Mouse (Mus musculus) retina, postnatal 1 day (tissue): ENCODE measurements around the gene Stk25.
A peak's percentile ranks its signal among the peaks of the same experiment; 100 is the strongest.

Source experiments
- DNase-seq: peaks from one replicate; pipeline ENCODE4 v3.0.0-alpha.2; 2012

The Stk25 gene

DNA sequence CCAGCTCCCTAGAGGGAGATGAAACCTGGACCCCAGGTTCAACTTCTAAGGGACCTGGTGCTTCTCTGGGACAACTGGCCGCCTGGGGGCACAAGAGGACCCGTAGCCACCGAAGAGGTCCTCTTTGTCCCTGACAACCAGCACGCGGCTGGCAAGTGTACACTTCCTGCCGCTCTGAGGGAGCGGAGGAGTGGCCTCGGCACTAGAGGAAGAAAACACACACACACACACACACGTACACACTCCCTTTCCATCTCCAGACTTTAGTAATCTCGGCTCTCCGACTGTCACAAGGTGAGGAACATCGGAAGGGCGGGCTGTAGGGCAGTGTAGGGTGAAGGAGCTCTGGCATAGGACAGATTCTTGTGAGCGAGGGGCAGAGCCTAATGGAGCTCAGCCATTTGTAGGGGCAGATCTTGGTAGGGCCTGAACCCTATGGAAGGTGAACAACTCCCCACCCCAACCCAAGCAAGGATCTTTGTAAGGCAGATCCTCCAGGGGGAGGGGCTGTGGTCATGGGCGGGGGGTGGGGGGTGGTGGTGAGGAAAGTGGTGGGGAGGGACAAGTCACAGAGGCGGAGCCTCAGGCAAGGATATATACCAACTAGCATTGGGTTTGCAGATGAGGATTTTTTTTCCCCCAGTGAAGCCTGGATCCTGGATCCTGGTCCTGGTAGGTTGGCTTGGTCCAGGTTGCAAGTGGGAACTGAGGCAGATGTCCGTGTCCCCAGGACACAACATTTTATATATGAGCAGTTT lies 10.5 kb upstream of the Stk25 start:
- DNase-seq, result peak; percentile 91

DNA sequence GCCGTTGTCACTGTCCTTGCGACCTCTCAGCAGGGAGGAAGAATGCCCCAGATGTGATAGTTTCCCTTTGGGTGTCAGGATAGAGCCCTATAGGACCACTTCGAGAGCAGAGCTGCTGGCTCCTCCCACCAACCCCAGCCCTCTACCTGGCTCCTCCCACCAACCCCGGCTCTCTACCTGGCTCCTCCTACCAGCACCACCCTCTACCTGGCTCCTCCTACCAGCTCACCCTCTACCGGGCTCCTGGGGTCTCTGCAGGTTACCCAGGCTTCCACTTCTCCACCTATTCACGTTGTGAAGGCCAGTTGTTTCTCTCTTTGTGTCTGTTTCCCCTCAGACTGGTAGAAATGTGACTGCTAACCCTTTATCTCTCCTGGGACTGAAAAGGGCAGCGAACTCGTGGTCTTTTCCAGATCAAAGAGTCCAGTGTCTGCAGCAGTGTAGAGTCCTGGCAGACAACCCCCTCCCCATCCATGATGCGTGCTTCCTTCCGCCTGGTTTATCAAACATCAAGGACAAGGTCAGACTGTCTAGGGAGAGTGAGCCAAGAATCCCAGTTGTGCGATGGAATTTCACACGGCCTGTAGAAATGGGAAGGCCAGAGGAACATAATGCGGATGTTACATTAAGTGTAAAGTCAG lies 9.4 kb upstream of the Stk25 start:
- DNase-seq, result peak; percentile 52

DNA sequence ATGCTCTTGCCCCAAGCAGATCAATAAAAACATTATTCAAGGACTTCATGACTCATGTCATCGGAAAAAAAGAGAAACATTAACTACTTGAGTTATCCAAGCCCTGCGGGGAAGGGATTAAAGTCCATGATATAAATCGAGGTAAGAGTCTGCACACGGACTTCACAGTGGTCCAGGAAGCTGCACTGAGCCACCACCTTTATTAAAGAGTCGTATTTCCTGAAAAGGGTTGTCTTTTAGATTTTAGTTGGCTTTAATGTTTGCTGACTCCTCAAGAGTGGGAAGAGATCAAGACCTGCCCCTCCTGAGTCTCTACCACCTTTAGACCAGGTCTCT lies 1.5 kb downstream of the Stk25 start:
- no peak for DNase-seq

DNA sequence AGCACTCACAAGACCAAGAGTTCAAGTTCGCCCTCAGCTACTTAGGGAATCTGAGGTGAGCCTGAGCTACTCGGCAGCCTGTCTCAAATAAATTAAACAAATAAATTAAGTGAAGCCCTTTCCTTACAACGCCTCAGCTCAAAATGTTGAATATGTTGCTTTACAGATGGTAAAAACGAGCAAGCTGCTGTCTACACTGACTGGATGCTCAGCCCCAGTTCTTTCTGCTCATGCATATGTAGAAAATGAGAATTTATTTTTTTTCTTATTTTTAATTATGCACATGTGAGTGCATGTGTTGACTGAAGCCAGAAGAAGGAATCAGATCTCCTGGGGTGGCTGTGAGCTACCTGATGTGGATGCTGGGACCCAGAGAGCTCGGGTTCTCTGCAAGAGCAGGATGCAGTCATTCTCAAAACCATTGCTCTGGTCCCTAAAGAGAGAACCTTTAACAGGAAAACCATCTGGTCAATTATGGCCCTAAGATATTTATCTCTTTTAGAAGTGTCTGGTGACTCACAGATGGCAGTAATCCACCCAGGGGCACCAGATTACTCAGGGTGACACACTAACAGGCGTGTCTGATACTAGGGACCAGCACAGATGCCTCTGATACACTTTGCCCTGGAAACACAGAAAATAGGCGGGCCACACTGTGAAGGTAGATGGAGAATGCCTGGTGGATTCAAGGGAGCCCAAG lies 2.0 kb downstream of the Stk25 start:
- DNase-seq, result no peak

DNA sequence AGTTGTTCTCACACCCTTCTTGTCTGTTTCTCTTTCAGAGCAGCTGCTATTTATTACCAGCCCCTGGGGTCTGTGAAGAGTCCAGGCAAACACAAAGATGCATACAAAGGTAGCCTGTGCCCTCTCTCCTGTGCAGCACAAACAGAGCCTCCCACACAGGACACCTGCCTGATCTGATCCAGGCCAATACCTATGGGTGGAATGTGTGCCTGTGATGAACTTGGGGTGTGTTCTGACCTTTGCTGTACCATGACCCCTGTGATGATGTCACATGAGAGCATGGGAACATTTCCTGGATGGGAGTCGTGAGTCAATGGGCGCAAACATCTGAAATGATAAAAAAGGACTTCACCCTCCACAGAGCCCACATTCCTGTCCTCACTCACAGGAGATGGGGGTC lies 3.7 kb downstream of the Stk25 start:
- no peak for DNase-seq

DNA sequence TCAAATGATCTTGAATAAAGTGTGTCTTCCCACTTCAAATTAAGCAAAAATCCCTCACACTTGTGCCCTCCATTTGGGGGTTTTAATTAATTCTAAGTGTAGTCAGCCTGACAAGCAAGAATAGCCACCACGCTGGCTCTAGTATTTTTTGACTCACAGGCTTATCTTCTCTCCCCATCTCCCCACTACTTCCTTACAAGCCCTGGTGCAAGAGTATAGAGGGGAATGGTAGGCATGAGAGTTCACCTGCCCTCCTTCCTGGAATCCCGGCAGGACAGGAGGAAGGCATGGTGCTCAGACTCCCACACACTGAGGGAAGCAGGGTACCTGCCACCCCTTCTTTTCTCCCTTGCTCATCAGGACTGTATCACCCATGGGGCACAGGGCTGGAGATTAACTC lies 4.2 kb downstream of the Stk25 start:
- no peak for DNase-seq

DNA sequence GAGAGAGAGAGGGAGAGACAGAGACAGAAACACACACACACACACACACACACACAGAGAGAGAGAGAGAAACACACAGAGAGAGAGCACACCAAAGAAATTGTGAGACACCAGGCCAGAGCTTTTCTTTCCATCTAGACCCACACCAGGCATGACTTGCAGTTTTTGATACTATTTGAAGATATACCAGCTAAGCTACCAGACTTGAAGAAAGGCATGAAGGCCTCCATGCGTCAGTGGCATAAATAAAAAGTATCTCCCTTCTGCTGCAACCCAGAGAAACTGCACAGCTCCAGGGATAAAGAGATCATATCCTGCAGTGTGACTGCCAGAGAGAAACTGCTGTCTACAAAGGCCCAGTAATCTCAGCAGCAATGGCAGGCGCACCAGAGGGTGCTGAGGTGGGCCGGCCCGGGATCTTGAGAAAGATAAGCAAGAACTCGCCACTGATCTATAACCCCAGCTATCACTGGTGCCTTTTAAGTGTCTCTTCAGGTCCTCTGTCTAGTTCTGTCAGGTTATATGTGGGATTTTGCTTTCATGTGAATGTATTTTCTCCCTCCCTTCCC lies 8.8 kb downstream of the Stk25 start:
- no peak for DNase-seq

DNA sequence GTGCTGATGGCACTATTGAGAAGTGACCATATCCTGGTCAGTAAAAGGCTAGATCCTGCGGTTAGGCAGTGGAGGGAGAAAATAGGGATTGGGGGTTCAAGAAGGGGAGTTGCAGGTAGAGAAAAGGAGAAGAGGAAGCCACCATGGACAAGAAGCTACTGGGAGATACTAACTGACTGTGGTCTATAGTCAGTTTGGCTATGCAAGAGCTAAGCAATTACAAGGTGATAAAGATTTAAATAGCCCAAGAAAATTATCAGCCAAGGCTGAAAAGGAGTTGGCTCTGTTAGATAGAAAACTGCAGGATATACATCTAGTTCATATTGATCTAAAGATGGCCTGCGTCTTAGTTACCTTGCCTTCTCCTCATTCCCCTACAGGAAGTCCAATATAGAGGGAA lies 15.8 kb downstream of the Stk25 start:
- no peak for DNase-seq

DNA sequence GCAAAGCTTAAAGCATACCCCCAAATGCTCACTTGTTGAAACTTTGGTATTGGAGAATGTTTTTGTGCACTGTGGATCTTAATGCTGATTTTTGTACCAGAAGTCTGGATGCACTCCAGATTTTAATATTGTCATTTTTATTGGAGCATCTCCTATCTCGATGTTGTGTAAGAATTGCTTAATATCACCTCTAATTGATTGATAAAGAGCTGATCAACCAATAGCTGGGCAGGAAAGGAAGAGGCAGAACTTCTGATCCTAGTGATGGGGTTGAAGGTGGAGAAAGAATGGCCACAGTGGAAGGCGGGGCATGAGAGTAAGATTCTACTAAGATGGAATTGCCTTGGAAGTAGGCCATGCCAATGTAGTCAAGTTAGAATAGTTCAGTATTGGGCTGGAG lies 16.5 kb downstream of the Stk25 start:
- DNase-seq, result no peak

DNA sequence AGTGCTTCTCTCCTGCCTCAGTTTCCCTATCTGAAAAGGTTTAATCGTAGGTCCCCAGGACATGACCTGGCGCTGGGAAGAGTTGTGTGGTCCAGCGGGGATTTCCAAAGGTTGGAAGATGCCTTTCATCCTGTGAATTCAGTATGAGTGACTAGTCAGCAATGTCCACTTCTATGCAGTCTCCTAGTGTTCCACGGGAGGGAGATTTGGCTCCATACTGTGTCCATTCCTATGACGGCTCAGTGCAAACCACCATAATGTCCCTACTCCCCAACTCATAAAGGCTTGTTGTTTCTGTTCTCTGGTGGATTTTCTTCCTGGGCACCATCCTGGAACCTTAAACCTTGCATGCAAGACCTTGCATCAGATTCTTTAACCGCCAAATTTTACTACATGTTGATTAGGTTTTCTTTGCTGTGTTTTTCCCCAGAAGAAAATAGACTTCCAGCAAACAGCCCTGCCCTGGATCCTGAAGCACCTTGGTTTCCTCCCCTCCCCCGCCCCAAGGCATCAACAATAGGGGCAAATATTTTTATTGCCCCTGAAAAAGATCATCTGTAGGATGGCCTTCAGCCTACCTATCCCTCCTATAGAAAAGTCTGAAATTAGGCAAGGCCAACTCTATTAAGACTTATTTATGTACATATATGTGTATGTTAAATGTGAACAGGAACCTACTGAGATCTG lies 22.1 kb downstream of the Stk25 start:
- no peak for DNase-seq

DNA sequence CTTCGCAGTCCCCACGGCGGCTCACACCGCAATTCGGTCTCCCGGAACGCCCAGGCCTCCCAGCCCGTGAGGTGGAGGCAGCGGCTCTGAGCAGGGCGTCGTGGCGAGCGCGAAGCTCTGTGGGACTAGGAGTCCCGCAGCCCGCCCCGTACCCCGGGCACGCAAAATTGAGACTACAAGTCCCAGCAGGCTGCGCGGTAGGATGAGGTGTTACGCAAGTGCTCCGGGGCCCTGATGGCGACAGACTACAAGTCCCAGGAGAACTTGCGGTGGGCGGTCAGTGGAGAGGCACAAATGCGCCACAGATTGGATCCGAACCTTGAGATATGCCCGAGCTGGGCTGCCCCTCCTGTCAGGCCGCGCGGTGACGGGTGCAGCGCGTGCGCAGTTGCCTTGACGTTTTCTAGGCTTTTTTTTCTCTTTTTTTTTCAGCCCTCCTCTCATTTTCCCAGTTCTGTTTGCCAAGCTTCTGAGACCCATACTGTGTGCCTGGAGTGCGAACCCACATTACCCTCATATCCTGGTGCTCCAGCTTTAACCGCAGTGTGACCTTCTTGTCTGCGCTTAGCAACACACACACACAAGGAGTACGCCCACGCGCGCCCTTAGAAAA lies 22.8 kb downstream of the Stk25 start:
- DNase-seq, result peak; percentile 99

DNA sequence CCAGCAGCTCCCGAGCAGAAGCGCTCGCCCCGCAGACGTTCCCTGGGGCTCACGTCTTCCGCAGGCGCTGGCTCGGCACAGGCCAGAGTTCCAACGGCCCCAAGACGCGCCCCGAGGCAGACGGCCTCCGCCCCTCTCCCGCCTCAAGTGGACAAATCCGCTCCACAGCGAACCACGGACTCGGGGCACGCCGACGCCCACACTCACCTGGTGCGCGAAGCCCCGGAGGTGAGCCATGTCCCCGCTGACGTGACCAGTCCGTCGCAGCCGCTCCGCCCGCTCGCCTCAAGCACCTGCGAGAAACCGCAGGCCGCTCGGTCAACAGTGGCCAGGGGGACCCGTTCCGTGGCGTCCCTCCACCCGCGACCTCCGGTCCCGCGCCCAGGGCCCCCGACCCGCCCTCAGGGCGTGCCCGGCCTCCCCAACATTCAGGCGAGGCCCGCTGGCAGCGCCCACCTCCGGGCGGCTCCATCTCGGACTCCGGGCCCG lies 23.3 kb downstream of the Stk25 start:
- no peak for DNase-seq

DNA sequence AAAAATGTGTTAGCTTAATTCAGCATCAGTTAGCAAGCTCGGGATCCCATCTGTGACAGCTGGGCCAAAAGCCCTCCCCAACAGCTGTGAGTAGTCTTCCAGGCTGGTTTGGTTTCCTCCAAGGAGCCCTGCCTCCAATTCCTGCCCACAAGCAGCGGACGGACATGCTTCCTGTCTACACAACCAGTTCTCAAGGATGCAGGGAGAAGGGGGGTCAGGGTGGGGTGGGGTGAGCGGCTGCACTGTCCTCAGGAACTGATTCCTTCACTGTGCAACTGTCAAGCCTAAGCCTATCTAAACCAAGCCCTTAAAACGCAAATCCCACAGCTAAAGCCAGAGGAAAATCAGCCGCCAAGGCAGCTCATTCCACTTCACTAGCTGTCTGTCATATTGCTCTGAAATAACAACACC lies 24.0 kb downstream of the Stk25 start:
- peak; percentile 53 for DNase-seq

DNA sequence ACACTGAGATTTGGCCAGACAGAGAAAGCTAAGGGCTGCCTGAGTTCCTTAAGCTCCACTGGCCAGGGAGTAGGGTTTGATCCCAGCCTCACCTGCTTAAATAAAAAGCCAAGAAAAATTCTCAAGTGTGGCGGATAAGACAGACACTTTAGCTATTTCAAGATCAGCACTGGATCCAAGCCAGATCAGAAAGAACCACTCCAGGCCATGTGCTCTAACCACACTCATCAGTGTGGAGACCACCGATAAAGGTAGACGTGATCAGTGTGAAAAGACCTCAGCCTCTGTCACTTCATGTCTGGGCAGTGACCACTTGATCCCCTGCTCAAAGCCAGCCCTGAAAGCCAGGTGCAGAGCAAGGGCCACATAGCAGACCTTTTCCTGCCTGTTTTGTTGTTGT lies 25.7 kb downstream of the Stk25 start:
- DNase-seq, result no peak

DNA sequence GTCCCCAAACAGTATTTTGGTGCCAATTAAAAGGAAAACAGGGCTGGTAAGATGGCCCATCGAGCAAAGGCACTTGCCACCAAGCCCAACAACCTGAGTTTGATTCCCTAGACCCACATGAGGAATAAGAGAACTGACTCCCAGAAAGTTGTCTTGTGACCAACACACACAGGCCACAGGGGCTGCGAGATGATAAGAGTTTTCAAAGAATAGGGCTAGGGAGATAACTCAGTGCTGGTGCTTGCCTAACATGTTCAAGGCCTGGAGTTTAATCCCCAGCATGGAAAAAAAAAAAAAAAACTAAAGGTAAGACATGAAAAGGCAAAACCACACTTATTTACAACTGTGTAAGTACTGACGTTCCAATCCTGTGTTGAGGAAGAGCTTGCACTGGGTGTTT lies 27.7 kb downstream of the Stk25 start:
- DNase-seq, result no peak

DNA sequence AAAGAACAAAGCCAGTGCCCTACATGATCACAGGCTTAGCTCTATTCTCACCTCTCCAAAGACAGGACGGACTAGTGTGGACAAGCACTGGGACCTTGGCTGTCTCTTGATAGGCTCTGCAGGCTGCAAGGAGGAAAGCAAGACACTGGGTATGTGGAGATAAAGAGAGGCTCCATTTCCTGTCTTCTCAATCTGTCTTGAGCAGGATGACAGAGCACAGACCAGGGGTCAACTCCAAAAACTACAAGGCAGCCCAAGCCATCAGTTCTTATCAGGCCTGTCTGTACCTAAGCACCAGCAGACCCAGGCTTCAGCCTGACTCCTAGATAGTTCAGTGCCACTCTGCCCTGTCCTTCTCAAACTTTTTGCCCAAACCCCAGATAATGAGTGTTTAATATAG lies 34.0 kb downstream of the Stk25 start:
- DNase-seq, result no peak

DNA sequence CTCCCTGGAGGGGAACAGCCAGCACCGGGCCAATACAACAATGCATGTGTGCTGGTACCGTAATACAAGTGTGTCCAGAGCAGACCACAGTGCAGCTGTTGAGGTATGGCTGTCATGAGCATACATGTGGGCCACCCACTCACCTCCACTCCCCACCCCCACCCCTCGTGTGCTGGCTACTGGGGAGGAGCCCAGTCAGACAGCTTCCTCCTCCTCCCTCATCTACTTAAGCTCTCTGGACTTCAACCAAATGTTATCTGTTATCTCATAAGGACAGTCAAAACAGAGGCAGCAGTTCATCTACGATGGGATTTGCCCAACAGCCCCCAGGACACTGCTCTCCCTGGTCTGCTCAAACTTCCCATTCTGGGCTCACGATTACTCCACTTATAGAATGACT lies 39.5 kb downstream of the Stk25 start:
- no peak for DNase-seq

DNA sequence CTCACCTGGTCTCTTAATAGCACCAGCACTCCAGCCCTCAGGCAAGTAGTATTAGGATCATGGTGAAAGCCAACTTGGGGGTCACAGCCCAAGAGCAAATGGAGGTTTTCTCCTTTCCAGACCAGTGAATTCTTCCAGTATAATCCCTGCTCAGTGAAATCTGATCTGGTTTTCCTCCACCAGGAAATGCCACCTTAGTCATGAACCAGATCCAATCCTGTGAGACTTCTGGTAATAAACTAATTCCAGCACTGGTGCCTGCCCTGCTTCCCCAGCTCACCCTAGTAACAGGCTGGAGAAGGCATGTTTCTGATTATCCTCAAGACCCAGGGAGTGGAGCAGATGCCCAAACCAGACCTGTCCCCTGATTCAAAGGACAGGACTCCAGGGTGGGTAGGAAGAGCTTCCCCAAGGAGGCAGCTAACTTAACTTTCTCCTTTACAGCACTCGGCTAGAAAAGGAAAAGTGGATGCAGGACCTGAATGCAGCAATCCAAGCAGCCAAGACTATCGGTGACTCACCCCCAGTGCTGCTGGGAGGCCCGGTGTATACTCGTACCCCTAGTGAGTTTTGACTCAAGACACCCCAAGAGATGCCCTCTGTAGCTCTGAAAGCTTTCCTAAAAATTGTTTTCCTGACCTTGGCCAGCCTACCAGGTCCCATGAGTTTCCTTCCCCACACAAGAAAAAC lies 40.3 kb downstream of the Stk25 start:
- no peak for DNase-seq

DNA sequence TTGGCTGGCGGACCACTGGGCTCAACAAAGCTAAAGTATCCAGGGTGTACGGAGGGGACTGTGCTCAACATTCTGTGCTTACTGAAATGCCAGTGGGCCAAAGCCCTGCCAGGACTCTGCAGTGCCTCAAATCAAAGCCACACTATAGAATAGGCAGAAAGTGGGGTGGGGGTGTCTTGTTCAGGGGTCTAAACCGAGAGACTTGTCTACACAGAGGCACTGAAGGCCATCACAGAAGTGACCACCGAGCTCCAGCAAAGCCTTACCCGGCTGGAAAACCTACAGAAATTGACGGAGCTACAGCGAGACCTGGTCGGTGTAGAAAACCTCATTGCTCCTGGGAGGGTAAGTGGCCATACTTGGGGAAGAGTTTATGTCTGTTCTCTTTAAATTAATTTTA lies 48.7 kb downstream of the Stk25 start:
- no peak for DNase-seq

DNA sequence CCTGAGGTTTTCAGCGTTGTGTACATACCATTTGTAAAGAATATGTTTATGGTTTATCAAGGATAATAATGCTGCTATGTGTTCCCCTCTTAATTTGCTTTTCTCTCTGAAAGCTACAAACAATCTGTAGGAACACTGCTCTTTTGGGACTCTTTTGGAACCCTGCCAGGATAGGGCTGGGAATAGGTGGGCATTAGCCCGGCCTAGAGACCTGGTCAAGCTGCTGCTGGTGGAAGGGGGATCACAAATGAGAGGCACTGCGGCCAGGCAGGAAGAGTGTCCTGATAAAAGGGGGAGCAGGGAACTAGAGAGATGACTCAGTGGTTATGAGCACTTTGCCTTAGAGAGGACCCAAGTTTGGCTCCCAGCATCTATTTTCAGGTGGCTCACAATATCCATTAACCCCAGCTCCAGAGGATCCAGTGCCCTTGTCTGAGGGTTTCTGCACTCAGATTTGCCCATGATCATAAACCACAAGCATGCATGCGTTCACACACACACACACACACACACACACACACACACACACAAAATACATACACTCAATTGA lies 49.7 kb downstream of the Stk25 start:
- no peak for DNase-seq
